Mouse (Mus musculus): ENCODE measurements around the gene Psmd8.
"Not testable (repeated sequence)": the region's sequence is repeated elsewhere in the genome, so short reads cannot be mapped to it uniquely, and the experiment has no call there.

Psmd8 gene

DNA sequence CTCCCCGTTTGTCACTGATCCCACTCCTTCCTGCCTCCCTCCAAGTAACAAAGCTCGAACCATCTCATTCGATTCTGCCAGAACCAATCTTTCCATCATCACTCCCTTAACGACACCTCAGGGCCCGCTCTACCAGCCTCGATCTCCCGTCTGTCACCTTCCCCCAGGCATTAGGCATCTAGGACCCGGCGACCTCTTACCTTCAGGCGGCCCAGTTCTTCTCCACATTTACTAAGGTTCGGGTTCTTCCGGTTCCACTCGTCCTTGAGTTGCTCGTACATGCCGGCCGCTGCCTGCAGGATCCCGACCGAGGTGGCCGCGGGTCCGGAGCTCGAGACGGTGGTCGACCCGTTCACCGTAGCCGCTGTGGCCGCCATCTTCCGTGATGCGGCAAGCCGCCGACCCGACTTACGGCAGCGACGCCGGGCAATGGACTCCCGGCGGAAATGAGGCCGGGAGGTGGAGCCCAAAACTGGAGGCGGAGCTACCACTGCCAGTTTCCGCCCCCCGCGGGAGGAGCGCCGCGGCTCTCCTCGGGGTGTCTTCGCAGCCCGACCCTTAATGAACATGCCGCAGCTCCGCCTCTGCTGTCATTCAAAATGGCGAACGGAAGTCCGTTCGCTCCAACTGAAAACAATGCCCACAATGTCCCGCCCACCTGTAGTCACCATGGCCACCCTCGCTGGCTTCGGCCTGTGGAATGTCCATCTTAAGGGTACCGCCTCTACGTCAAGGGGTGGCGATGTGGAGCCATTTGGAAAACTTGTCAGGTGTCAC, at the start of gene Psmd8:
Gene Psmd8, minus strand, starts transcription at position 625 of the 777 bp plus-strand sequence.
- DNase-seq: peak; percentile 96

DNA sequence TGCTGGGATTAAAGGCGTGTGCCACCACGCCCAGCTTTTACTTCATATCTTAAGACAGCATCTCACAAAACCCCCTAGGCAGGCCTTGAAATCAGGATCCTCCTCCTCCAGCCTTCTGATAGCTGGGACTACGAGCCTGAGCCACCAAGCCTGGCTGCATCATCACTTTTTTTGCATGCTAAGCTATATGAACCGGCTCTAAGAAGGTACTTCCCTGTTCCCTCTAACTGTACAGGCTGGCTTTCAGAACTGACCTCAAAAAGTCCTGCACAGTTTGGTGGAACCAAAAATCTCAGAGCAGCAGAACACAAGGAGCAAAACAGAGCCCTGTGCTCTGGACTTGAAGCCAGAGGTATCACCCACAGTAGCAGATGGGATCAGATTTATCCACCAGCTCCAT, 47.7 kb upstream of the Psmd8 start:
- no peak for DNase-seq

DNA sequence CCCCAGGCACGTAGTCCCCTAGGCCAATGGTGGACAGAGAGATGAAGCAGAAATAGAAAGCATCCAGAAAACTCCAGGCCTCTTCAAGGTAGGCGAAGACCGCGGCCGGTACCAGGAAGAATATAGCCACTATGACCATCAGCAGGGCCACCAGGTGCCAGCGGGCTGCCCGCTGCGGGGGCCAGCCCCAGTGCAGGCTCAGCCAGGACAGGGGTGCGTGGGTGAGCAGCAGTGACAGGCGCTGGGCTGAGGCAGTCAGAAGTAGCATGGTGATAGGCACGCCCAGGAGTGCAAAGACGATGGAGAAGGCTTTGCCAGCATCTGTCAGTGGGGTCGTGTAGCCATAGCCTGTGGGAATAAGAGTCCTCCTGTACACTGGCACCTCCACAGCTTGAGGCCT, 45.0 kb upstream of the Psmd8 start:
- no peak for DNase-seq

DNA sequence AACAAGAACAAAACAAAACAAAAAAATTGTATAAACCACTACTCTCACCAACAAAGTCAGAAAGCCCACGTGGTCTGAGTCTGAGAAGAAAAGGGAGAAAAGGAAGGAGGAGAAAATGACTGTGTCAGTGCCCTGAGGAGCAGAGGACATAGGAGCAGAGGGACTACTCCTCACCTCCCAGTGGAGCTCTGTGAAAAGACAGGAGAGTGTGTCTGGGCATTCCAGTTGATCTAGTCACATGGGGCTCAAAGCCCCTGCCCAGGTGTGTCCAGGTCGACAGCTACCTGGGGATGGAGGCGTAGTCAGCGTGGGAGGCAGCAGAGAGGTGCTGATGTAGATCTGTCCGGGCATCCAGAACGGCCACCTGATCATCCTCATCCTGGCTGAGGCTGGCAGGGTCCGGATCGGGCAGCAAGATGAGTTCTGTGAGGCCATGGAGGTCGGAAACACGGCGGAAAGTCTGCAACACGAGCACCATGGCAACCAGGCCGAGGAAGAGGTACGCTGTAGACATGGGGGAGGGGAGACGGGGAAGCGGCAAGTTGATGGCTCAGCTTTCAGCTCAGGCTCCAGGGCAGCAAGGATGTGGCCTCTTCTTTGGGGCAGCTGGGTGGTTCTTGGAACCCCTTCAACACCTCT, 44.4 kb upstream of the Psmd8 start:
- no peak for DNase-seq

DNA sequence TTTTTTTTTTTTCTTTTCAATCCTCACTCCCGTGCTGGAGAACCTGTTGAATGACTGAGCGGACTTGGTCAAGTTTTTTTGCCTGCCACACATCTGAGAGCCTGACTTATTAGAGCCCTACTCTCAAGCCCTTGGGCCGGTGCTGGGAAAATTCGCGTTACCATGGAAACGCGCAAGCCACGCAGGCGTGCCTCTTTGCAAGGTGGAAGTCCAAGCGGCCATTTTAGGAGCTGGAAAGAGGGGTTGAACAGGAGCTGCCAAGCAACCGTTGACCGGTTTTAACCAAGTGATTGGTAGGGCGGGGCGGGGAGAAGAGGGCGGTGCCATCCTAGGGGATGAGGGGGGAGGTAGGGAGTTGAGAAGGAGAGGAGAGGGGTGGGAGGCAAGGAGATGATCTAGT, 34.3 kb upstream of the Psmd8 start:
- DNase-seq: no peak

DNA sequence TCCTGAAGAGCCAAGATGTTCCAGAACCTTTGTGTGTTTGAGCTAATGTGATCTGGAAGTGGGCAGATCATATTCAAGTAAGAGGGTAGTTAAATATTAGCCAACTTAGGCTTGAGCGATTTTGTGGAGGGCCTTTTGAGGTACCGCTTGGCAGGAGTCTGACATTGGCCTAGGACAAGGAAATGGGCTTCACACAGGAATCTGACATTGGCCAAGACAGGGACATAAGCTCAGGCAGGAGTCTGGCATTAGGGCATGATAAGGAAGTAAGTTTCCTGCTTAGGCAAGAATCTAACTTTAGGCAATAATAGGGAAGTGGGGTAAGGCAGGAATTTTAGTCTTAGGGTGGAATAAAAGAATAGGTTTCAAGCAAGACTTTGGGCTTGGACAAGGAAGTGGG, 33.7 kb upstream of the Psmd8 start:
- no peak for DNase-seq

DNA sequence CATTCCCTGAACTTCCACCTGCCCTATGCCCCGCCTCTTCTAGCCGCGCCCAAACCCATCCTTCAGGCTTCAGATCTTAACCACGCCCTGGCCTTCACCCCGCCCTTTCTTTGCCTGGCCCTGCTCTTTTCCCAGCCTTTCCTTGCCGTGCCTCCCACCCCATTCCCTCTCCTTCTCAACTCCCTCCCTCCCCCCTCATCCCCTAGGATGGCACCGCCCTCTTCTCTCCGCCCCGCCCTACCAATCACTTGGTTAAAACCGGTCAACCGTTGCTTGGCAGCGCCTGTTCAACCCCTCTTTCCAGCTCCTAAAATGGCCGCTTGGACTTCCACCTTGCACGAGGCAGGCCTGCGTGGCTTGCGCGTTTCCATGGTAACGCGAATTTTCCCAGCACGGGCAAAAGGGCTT, 33.2 kb upstream of the Psmd8 start, which contains the start of gene Catsperg1:
Gene Catsperg1, minus strand, starts transcription at position 361 of the 408 bp plus-strand sequence.
- no peak for DNase-seq

DNA sequence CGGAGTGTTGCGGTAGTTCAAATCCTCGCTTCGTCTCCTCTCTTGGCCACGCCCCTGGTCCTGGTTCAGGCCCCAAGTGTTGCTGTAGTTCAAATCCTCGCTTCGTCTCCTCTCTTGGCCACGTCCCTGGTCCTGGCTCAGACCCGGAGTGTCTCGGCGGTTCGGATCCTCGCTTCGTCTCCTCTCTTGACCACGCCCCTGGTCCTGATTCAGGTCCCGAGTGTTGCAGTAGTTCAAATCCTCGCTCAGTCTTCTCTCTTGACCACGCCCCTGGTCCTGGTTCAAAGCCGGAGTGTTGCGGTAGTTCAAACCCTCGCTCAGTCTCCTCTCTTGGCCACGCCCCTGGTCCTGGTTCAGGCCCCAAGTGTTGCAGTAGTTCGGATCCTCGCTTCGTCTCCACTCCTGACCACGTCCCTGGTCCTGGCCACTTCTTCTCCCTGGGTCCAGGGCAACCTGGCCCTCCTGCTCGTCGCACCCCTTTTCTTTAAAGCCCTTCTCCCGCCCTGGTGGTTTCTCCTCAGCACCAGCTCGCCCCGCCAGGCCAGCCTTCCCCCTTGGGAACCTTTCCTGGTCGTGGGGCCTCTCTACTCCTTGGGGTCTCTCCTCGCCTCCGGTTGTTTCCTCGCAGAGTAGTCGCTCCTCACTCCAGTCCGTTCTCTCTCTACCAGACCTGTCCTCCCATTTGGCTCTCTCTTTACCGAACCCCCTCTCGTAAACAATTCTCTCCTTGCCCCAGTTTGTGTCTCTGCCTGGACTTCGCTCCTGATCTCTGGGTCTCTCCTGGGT, 32.5 kb upstream of the Psmd8 start:
- not testable (repeated sequence) for DNase-seq

DNA sequence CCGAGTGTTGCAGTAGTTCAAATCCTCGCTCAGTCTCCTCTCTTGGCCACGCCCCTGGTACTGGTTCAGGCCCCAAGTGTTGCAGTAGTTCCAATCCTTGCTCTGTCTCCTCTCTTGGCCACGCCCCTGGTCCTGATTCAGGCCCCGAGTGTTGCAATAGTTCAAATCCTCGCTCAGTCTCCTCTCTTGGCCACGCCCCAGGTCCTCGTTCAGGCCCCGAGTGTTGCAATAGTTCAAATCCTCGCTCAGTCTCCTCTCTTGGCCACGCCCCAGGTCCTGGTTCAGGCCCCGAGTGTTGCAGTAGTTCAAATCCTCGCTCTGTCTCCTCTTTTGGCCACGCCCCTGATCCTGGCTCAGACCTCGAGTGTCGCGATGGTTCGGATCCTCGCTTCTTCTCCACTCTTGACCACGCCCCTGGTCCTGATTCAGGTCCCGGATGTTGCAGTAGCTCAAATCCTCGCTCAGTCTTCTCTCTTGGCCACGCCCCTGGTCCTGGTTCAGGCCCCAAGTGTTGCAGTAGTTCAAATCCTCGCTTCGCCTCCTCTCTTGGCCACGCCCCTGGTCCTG, 31.8 kb upstream of the Psmd8 start:
- DNase-seq: no peak

DNA sequence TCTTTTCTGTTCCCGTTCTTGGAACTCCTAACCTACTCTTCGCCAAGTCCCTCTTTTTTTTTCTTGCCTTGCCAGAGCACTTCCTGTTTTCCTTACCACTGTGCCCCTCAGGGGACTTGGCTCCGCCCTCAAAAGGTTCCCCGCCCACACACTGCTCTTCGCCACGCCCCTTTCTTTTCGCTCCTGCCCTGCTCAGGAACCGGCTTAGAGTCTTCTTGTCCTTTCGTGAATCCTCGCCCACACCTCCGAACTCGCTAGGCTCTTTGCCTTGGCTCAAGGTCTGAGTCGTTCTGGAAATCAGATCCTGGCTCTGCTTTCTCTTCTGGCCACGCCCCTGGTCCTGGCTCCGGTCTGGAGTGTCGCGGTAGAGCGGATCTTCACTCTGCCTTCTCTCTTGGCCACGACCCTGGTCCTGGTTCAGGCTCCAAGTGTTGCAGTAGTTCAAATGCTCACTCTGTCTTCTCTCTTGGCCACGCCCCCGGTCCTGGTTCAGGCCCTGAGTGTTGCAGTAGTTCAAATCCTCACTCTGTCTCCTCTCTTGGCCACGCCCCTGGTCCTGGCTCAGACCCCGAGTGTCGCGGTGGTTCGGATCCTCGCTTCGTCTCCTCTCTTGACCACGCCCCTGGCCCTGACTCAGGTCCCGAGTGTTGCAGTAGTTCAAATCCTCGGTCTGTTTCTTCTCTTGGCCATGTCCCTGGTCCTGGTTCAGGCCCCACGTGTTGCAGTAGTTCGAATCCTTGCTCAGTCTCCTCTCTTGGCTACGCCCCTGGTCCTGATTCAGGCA, 31.1 kb upstream of the Psmd8 start:
- DNase-seq: peak; percentile 51

DNA sequence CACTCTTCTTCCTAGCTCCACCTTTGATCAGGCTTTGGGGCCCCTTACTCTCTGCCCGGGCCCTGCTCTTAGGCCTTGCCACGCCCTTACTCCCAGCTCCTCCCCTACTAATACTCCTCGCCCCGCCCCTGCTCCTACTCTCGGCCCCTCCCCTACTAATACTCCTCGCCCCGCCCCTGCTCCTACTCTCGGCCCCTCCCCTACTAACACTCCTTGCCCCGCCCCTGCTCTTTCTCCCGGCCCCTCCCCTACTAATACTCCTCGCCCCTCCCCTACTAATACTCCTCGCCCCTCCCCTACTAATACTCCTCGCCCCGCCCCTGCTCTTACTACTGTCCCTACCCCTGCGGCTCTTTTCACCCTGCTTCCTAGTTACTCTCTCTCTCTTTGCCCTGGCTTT, 30.5 kb upstream of the Psmd8 start:
- not testable (repeated sequence) for DNase-seq

DNA sequence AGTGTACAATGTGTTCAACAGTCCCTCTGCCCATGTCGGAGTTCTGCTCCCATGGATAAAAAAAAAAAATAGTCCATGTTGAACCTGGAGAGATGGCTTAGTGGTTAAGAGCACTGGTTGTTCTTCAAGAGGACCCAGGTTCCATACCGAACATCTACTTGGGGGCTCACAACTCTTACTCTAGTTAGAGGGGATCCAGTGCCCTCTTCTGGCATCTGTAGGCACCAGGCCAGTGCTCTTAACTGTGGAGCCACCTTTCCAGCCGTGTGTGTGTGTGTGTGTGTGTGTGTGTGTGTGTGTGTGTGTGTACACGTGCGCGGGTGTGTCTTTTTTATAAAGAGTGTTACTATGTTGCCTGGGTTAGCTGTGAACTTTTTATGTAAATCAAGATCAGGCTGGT, 22.1 kb upstream of the Psmd8 start:
- DNase-seq: no peak

DNA sequence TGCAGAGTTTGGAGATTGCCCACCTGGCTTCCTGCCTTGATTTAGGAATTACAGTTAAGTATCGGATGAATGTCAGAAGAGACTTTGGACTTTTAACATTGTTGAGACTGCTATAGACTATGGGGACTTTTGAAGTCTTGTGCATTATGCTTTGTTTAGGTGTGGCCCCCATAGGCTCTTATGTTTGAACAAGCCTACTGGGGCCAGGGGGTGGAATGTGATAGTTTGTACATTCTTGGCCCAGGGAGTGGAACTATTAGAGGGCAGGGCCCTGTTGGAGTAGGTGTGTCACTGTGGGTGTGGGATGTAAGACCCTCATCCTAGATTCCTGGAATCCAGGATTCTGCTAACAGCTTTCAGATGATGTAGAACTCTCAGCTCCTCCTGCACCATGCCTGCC, 13.7 kb upstream of the Psmd8 start:
- DNase-seq: not testable (repeated sequence)

DNA sequence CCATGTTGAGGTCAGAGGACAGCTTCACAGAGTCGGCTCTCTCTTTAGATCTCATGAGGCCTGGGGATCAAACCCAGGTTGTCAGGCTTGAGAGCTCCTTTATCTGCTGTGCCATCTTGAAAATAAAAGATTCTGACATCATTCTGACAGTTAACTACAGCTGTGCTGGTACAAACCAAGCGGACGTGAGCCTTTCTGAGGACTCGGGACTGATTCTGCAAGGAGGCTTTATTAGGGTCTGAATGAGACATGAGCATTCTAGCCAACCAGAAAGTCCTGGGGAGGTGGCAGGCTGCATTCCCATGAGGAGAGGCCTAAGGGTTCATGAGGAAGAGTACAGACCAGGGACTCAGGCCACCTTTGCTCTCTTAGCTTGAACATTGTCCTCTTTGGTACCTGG, 822 bp upstream of the Psmd8 start:
- not testable (repeated sequence) for DNase-seq

DNA sequence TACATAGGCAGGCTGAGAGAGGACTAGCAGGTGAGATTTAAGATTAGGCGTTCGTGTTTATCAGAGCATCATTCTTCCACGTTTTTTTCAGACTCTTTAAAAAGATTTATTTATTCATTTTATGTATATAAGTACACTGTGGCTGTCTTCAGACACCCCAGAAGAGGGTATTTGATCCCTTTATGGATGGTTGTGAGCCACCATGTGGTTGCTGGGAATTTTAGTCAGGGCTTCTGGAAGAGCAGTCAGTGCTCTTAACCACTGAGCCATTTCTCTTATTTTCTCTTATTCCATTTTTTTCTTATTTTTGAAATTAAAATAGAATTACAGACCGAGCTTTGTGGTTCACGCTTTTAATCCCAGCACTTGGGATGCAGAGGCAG, 344 bp upstream of the Psmd8 start:
- DNase-seq: no peak

DNA sequence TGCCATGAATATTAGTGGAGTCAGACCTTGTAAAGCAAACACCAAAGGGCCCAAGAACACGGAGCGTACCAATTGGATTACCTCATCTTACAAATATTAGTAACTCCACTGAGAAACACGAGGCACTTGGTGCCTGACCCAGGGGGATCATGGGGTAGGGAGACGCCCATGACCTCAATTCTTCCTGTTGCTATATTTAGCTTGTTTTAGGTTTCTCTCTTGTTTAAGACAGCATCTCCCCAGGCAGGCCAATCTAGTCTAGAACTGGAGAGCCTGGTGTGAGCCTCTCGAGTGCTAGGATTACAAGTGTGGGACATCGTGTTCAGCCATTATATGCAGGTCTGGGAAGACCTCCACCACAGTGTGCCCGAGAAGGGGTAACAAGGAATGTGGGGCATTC, 1.2 kb downstream of the Psmd8 start:
- DNase-seq: no peak

DNA sequence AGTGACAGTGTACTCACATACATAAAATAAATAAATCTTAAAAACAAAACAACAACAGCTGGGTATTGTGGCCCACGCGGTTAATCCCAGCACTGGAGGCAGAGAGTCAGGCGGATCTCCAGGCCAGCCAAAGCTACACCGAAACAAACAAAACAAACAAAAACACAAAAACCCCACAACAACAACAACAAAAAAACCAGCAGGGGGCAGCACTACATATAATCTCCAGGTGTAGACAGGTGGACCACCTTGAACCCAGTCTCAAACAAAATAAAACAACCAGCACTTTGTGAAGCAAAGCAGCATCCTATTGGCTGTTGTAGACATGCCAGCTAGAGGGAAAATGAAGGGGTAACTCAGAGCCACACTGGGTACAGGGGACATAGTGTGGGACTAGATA, 2.4 kb downstream of the Psmd8 start:
- DNase-seq: no peak

DNA sequence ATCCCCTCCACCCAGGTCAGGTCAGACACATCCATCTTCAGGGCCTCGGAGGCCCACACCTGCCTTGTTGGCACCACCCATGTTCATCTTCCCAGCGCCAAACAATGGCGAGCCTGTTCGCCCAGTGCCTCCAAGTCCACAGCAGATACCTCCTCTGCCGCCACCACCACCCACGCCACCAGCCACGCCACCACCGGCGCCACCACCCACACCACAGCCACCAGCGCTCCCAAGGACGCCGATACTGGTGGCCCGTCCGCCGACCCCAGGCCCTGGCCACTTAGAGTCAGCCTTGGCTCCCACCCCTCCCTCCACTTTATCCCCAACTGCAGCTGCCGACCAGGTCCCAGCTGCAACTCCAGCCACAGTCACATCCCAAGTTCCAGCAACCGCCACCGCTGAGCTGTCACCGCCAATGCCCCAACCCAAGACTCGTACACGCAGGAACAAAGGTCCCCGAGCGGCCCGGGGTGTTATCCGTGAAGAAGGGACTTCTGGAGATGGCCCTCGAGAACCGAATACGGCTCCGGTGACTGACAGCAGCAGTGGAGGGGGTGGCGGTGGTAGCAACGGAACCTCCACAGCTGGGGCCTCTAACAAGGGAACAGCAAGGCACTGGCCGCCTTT, 8.0 kb downstream of the Psmd8 start:
- no peak for DNase-seq

DNA sequence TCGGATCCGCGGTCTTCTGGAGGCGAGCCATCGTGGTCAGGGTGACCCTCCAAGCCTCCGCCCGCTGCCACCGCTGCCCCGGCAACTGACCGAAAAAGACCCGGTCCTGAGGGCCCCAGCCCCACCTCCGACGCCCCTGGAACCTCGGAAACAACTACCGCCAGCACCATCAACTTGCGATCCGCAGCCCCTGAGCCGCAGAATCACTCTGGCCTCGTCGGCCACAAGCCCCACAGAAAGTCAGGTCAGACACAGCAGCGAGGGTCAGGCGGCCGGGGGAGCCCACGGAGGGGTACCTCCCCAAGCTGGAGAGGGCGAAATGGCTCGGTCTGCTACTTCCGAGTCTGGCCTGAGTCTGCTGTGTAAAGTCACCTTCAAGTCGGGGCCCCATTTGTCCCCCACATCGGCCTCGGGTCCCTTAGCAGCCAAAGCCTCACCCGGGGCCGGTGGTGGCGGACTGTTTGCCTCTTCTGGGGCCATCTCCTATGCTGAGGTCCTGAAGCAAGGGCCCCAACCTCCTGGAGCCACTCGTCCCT, 8.9 kb downstream of the Psmd8 start:
- no peak for DNase-seq

DNA sequence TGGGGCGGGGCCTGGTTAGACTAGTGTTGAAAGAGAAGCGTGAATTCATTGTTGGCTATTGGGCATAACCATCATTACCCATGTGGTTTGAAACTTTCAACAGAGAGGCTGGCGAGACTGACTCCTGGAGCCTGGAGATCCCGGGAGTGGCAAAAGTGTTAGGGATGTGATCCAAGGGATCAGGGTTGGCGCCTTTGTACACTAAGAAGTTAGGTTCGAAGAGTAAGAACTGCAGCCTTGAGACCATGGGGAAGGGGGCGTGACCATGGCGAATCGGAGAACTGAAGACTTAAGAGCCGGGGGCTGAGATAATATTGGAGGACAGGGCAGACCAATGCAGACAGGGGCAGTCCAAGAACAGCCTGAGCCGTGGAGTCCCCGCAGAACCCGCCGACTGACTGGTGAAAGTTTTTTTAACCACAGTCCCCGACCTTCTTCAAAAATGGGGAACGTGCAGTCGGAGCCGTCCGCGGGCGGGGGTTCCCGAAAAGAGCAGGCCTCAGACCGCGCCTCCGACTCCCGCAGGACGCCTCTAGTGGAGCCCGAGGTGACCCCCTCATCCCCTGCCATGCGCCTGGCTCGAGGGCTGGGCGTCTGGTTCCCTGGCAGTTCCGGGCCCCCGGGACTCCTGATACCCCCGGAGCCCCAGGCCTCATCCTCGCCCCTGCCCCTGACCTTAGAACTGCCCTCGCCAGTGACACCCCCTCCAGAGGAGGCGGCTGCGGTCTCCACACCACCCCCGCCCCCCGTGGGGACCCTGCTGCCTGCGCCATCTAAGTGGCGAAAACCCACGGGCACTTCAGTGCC, 9.5 kb downstream of the Psmd8 start:
- no peak for DNase-seq

All from right cerebral cortex, postnatal 25 days (tissue).